Mouse (Mus musculus) hindbrain, embryonic 12.5 days (tissue): ENCODE results near the gene Naa60. TPM values are rescaled to one million over a fixed set of nuclear protein-coding genes. Genes with fewer than 3 reads are reported as not detected.

ENCODE experiments used
- ATAC-seq: fragments of 200-750 bp; cut with Nextera tagmentation; 2 replicates; pipeline ENCODE4 v1.8.0; 2017; ENCODE audit warnings: moderate TSS enrichment; ENCODE audit not compliant: low FRiP score
- H3K27ac ChIP-seq: fragments of 300-500 bp; sonication (generic); 2 replicates; pipeline ENCODE4 v1.5.1; 2016; ENCODE audit warnings: mild to moderate bottlenecking
- H3K27me3 ChIP-seq: fragments of 300-500 bp; sonication (generic); 2 replicates; pipeline ENCODE4 v1.6.1; 2016; ENCODE audit warnings: mild to moderate bottlenecking
- H3K36me3 ChIP-seq: fragments of 300-500 bp; sonication (generic); 2 replicates; pipeline ENCODE4 v1.6.1; 2016; ENCODE audit warnings: mild to moderate bottlenecking
- H3K4me1 ChIP-seq: fragments of 300-500 bp; sonication (generic); 2 replicates; pipeline ENCODE4 v1.6.1; 2016
- H3K4me2 ChIP-seq: fragments of 300-500 bp; sonication (generic); replicated peaks from 2 replicates; pipeline ENCODE4 v1.6.1; 2016; ENCODE audit warnings: mild to moderate bottlenecking
- H3K4me3 ChIP-seq: fragments of 300-500 bp; sonication (generic); 2 replicates; pipeline ENCODE4 v1.5.1; 2016; ENCODE audit warnings: mild to moderate bottlenecking
- H3K9ac ChIP-seq: fragments of 300-500 bp; sonication (generic); 2 replicates; pipeline ENCODE4 v1.6.1; 2016; ENCODE audit warnings: mild to moderate bottlenecking, moderate library complexity
- H3K9me3 ChIP-seq: fragments of 300-500 bp; sonication (generic); replicated peaks from 2 replicates; pipeline ENCODE4 v1.6.1; 2016; ENCODE audit warnings: mild to moderate bottlenecking
- WGBS: fragments of 180-500 bp; shearing (Covaris S2); methylation state at CpG from one replicate; pipeline ENCODE4 v1.1.7; 2016; 5-methylcytosine and 5-hydroxymethylcytosine counted together
- microRNA-seq: library from miRNA; unstranded; fragments of <30 nt; microRNA quantifications from one replicate; pipeline ENCODE4, GENCODE M21; 2017
- polyA plus RNA-seq: library from polyadenylated mRNA; unstranded; fragments of >200 nt; fragmentation: Nextera tagmentation; extraction: Ambion mirVana; gene quantifications from 2 replicates; pipeline ENCODE4 v1.2.1, GENCODE M21; 2016

The Naa60 gene
- polyA plus RNA-seq, 1 experiment from 2014 or later = 65.7 TPM

DNA sequence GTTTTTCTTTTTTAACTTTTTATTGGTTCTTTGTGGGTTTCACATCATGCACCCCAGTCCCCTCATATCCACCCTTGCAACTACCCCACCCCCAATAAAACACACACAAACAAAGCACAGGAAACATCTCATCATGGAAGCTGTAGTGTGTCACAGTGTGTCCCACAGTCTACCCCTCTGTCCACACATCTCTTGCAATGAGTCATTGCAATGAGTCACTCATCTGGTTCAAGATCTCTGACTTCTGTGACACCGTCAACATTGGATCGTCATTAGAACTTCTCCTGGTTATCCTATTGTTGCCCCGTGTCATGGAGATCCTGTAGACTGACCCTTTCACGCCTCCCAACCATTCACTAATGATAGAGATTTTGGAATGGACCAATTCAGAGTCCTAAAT is 62.5 kb downstream of the Naa60 start:
- no peak overlapping the region for H3K27ac ChIP-seq
- no peak overlapping the region for H3K4me3 ChIP-seq
- no peaks in the 10 kb centered on the region for H3K4me1 ChIP-seq
- H3K9me3 ChIP-seq = no peaks in the 10 kb centered on the region
- no peak for ATAC-seq
- H3K36me3 ChIP-seq = peaks cover 73% of the 10 kb centered on the region
- 86% methylated on average over 4 of the region's 4 CpGs for WGBS
- H3K27me3 ChIP-seq = no peaks in the 10 kb centered on the region
- H3K9ac ChIP-seq = no peak overlapping the region
- no peak overlapping the region for H3K4me2 ChIP-seq

DNA sequence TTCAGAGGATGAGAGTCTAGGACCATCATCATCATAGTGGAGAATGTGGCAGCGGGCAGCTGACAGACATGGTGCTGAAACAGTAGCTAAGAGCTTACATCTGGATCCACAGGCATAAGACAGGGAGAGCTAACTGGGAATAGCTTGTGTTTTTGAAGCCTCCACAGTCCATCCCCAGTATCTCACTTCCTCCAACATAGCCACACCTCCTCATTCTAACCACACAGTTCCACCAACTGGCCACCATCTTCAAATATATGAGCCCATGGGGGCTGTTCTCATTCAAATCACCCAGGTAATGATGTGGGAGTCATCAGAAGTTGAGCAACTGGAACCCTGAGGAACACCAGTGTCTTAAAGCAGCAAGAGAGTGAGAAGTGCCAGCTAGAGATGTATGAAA is 79.0 kb downstream of the Naa60 start:
- WGBS = 92% methylated on average over 1 of the region's 1 CpGs
- Histone ChIP-seq H3K27me3 (no peaks in the 10 kb centered on the region), H3K4me3 (no peak overlapping the region), H3K9me3 (no peaks in the 10 kb centered on the region), H3K4me1 (no peaks in the 10 kb centered on the region), H3K27ac (no peak overlapping the region), H3K9ac (no peak overlapping the region), H3K4me2 (no peak overlapping the region), H3K36me3 (no peaks in the 10 kb centered on the region)
- ATAC-seq = no peak

Small RNA genes within 50 kb of the gene (microRNA-seq; reads per million reads assigned to microRNA genes)
- not detected for gene Gm23493

Other genes with a start within 250 kb of the Naa60 start
- not detected in 2 replicates for gene Mefv, start 154.3 kb upstream of the Naa60 start, polyA plus RNA-seq
- 54.4 and 56.7 TPM in 2 replicates for gene Zfp263, start 128.3 kb upstream of the Naa60 start, polyA plus RNA-seq
- not detected in 2 replicates for gene Olfr15, start 41.5 kb upstream of the Naa60 start, polyA plus RNA-seq
- gene Zfp174, start 25.1 kb upstream of the Naa60 start, polyA plus RNA-seq = 2.0 and 2.1 TPM in 2 replicates
- 12.1 and 13.4 TPM in 2 replicates for gene Zfp597, start 12.2 kb downstream of the Naa60 start, polyA plus RNA-seq
- gene Gm20695, start 12.3 kb downstream of the Naa60 start, polyA plus RNA-seq = 3.0 and 3.2 TPM in 2 replicates
- 7.2 and 8.0 TPM in 2 replicates for gene 1700037C18Rik, start 36.3 kb downstream of the Naa60 start, polyA plus RNA-seq
- 30.3 and 31.2 TPM in 2 replicates for gene Cluap1, start 36.4 kb downstream of the Naa60 start, polyA plus RNA-seq
- gene Nlrc3, start 104.3 kb downstream of the Naa60 start, polyA plus RNA-seq = 0.96 and 1.2 TPM in 2 replicates
- gene Slx4, start 131.4 kb downstream of the Naa60 start, polyA plus RNA-seq = 34.6 and 36.8 TPM in 2 replicates
- gene Dnase1, start 164.6 kb downstream of the Naa60 start, polyA plus RNA-seq = 6.3 and 7.8 TPM in 2 replicates
- 60.6 and 61.3 TPM in 2 replicates for gene Trap1, start 205.5 kb downstream of the Naa60 start, polyA plus RNA-seq